Mouse (Mus musculus) CH12F3 (cell line): Measurements from ENCODE around the gene Kdm6b.

Experiments used
- in situ Hi-C: fragments of 300-500 bp; cut with MboI; formaldehyde crosslinking; loops from 2 replicates; pipeline ENCODE4 v1.14.3; 2020; ENCODE audit warnings: low sequenced_read_pairs

Gene Kdm6b

DNA sequence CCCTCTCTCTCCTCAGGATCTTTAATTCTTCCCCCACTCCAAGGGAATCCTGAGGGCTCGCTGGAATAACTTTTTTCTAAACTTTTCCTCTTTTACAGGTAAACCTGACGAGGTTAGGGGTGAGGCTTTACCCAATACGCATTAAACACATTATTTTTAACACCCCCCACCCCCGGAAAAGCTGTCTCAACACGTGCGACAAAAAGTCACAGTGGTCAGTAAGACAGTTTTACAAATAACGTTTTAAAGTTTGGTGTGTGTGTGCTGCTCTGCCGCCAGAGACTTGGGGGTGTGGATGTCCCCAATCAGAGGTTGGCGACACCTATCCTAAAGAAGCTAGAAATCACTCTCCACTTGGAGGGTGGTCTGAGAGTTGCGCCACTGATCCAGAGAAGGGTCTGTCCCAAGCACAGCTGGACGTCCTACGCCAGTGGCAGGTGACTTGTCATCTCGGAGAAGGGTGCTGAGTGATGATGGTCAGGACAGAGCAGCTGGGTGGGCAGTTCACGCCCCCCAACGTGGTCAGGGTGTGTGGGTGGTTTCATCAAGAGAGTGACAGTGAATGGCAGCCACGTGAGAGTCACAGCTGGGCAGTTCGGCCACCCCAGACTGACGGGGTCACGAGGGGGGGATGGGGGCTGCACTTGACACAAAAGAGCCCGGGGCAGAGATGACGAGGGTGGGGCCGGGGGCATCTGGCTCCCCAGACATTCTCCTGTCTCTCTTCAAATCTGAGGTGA lies 45.7 kb downstream of the Kdm6b start:
- in situ Hi-C loops: no loop called here

DNA sequence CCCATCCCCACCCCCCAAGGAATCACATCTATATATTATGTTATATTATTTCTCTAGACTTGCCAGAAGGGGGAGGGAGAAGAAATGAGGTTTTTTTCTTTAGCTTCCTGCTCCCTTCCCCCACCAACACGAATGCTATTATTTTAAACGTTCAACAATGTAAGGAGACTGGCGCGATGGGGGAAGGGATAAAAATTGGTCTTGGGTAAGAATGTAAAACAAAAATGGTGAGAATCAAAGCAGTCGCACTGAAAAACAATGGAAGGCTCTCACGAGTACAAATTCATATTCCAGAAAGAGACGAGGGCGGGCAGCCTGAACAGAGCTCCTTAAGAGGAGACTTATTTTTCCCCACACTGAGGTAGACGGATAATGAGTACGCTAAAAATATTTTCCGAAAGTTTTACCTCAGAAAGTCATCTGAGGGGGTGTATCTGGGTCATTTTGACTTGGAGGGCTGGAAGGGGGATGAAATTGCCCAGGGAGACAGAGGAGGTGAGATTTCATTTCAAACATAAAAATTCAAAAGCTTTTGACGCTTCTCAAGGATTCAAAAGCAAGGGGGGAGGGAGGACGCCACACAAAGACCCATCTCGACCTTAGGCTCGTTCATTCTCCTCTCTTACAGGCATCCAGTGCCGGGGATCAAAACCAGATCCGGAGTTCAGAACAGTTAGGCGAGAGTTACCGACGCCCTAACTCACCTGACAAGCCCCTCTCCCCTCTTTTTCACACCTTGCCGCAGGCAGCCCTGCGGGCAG lies 46.4 kb downstream of the Kdm6b start:
- in situ Hi-C loops: no loop called here

GRCm38 (mm10) chr11:69366157-69366854 lies 47.2 kb downstream of the Kdm6b start:
- in situ Hi-C loops: no loop called here

DNA sequence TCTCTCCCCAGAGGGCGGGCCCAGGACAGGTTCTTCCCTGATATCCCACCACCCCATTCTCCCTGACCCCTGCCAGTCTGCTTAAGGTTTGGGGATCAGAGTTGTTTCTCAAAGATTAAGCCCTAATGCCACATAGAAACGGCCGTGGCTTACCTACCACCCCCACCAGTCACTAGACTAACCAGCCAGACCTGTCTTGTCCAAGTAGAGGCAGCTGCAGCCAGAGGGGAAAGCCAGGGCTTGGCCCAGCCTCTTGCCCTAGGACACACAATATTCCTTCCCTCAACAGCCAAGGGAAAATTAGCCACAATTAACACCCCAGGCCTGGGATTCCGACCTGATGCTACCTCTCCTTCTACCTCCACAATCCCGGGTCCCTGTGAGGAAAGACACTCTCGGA lies 47.8 kb downstream of the Kdm6b start:
- in situ Hi-C loops: no loop called here

GRCm38 (mm10) chr11:69364910-69365309 lies 48.6 kb downstream of the Kdm6b start:
- in situ Hi-C loops: no loop called here

DNA sequence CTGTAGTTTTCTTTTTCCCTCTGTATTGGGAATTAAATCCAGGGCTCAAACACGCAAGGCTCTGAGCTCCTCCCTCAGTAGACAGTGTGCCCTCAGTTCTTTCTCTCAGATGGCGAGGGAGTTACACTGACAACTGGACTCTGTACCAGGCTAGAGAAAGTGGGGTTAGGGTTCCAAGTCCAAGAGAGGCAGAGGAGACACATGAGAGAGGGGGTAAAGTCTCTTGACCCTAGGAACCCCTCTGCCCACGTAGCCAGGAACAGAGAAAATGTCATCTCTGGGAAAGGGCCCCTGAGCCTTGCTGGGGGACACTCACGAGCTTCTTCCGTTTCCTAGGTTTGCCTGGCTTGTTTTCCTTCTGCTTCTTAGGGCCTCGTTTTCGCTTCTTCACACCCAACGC lies 49.1 kb downstream of the Kdm6b start:
- in situ Hi-C loops: no loop called here

DNA sequence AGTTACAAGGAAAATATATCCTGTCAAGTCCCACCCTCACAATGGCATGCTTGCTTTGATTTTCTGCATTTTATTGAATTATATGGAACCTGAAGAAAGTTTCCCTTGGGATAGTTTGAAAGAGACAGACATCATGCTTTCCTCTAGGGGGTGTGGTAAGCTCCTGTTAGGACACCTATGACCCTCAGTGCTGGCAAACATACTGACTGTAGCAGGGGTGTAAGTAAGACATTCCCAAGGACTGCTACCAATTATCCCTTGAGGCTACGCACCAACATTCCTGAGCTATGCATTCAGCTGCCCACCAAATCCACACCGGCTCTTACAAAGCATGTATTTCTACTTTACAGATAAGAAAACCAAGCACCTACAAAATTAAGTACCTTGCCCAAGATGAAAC lies 51.0 kb downstream of the Kdm6b start:
- in situ Hi-C loops: no loop called here

- in situ Hi-C loops: no loop called here
These were observed 51.5 kb downstream of the Kdm6b start for GRCm38 (mm10) chr11:69362021-69362420.

DNA sequence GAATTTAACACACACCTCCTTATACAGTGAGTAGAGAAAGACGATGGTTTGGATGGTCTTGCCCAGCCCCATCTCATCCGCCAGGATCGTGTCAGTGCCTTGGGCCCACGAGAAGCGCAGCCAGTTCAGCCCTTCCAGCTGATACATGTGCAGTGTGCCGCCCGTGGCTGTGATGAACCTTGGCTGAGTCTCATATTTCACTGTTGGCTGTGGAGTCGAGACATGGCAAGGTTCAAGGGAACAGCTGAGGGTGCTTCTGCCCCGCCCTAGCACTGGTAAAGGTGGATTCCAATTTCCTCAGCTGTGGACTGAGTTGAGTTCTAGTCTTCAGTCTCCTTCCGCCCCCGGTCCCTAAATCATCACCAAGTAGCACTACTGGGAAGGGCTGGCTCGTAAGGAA lies 55.8 kb downstream of the Kdm6b start:
- in situ Hi-C loops: no loop called here

DNA sequence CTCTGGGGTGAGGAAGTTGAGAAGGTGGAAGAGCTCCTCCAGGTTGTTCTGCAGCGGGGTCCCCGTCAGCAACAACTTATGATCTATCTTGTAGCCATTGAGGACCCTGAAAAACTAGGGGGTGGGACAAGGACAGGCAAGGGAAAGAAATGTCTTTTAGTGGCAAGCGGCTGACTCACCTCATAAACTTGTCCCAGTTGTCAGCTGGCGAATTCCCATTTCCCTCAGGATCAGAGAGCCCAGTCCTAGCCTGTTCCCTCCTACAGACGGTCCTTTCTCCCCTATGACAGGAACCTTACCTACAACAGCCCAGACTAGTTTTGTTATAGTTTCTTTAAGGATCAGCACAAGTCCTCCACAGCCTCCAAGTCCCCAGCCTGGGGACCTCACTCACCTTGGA lies 56.9 kb downstream of the Kdm6b start:
- in situ Hi-C loops: no loop called here
